Mouse (Mus musculus) telencephalon, adult 2 months (tissue): ENCODE results near the gene Tmem53.

Experiments
- DNase-seq: peaks from one replicate; pipeline ENCODE4 v3.0.0-alpha.2; 2011; ENCODE audit warnings: low read depth, low spot score

Tmem53 gene

DNA sequence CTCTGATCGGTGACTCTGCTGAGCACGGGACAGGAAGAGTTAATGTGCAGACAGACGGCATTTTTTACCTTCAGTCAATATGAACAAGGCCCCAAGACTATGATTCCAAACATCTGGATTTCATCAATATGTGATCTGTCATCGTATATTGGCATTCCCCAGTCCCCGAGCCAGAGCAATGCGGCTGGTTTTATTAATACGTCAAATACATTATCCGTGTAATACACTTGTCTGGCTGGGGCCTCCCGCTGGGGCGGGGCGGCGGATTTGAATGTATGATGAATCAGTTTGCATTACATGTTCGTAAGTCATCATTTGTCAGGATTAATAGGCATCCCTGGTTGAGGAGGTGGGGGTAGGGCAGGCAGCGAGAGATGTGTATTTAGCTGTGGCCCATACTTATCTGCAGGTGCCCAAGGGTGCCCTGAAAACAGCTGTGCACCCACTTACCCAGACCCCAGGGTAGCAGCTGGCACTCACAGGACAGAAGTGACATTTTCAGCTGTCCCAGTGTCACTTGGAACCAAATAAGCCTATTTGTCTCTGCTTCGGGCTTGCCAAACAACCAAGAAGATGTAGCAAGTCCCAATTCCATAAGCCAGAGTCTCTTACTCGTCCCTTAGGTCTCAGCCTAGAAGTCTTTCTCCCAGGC is 63.2 kb downstream of the Tmem53 start:
- DNase-seq = no peak

DNA sequence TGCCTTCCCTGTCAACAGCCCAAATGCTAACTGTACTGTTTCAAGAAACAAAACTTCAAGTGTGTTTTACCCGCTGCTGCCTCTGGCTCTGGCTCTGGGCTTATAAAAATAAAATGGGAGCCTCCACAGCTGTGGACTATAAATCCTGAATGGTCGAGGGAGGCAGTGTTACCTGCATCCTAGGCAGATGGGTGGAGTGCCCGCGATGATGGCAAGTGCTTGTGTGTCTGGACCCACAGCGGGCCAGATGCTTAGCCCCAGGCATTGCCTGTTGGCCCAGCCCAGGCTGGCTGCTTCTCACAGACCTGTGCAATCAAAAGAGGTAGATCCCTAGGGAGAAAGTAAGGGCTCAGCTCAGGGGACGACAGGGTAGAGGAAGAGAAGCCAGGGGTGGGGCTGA is 65.0 kb downstream of the Tmem53 start:
- DNase-seq = no peak

DNA sequence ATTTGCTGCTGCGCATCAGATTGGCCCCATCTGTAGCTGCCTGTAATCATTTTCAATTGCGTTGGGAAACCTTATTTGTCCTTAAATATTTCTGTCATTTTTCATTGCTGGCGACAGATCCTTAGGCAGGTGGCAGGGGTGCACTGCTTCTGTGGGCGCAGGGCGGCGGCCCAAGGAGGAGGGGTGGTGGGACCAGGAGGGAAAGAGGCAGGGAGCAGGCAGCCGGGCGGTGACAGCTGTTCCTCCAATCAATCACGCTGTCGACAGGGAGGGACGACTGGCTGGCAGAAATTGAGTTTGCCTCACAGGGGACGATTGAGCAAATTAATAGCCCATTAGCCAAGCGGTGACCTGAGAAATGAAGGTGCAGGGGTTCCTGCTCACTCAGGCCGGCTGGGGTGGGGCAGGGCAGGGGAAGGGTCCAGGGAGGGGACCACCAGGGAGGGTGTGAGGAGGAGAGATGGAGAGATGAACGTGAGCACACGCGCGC is 66.0 kb downstream of the Tmem53 start:
- DNase-seq = no peak
